Mouse (Mus musculus): ENCODE measurements around the gene Nek6. TPM values are rescaled to one million over a fixed set of nuclear protein-coding genes. Genes with fewer than 3 reads are reported as not detected.

The Nek6 gene
- polyA plus RNA-seq, 1 experiment, result 173 TPM

GRCm38 (mm10) chr2:38517045-38517444 lies 5.6 kb downstream of the Nek6 start:
- Histone ChIP-seq H3K27ac (ENCODE audit: insufficient read depth, low read depth, low read length) (peak overlapping the region; percentile 52), H3K4me1 (ENCODE audit: control insufficient read depth, insufficient read depth, insufficient read length, low read length) (peaks cover 44% of the 10 kb centered on the region)
- 78% methylated on average over 6 of the region's 6 CpGs for WGBS

GRCm38 (mm10) chr2:38518719-38519118 lies 7.3 kb downstream of the Nek6 start:
- 0 out of 2 replicates have a peak, but pooled peaks cover 5% of the 10 kb centered on the region for H3K36me3 ChIP-seq (ENCODE audit: control insufficient read depth, insufficient read depth, low read length)
- H3K4me1 ChIP-seq (ENCODE audit: control insufficient read depth, insufficient read depth, insufficient read length, low read length), result peaks cover 54% of the 10 kb centered on the region
- no peak overlapping the region for H3K4me3 ChIP-seq (ENCODE audit: low read depth, low read length)
- TF ChIP-seq CTCF (IDR thresholded peaks at IDR 0.05; ENCODE audit: extremely low read depth, insufficient read length, insufficient replicate concordance, low read depth, low read length), result no peak
- TF ChIP-seq POLR2A (IDR thresholded peaks at IDR 0.05; ENCODE audit: low read depth, low read length), result no peak
- no peaks in the 10 kb centered on the region for H3K27me3 ChIP-seq (ENCODE audit: control insufficient read depth, insufficient read depth, low read length)
- 50% methylated on average over 5 of the region's 5 CpGs for WGBS
- peak overlapping the region; percentile 62 for H3K27ac ChIP-seq (ENCODE audit: insufficient read depth, low read depth, low read length)

More at GRCm38 (mm10) chr2:38517045-38517444, 5.6 kb downstream of the Nek6 start:
- 0 out of 2 replicates have a peak, but pooled peaks cover 5% of the 10 kb centered on the region for H3K36me3 ChIP-seq (ENCODE audit: control insufficient read depth, insufficient read depth, low read length)
- no peak for TF ChIP-seq CTCF (IDR thresholded peaks at IDR 0.05; ENCODE audit: extremely low read depth, insufficient read length, insufficient replicate concordance, low read depth, low read length)
- no peak for TF ChIP-seq POLR2A (IDR thresholded peaks at IDR 0.05; ENCODE audit: low read depth, low read length)
- no peak overlapping the region for H3K4me3 ChIP-seq (ENCODE audit: low read depth, low read length)
- no peaks in the 10 kb centered on the region for H3K27me3 ChIP-seq (ENCODE audit: control insufficient read depth, insufficient read depth, low read length)

- H3K27me3 ChIP-seq (ENCODE audit: control insufficient read depth, insufficient read depth, low read length), result no peaks in the 10 kb centered on the region
- H3K4me1 ChIP-seq (ENCODE audit: control insufficient read depth, insufficient read depth, insufficient read length, low read length), result peaks cover 57% of the 10 kb centered on the region
- 0 out of 2 replicates have a peak, but pooled peaks cover 6% of the 10 kb centered on the region for H3K36me3 ChIP-seq (ENCODE audit: control insufficient read depth, insufficient read depth, low read length)
- H3K4me3 ChIP-seq (ENCODE audit: low read depth, low read length), result no peak overlapping the region
- WGBS, result 63% methylated on average over 11 of the region's 11 CpGs
- peak overlapping the region; percentile 67; the same call in 1 of the 2 replicates for H3K27ac ChIP-seq (ENCODE audit: insufficient read depth, low read depth, low read length)
- no peak for TF ChIP-seq CTCF (IDR thresholded peaks at IDR 0.05; ENCODE audit: extremely low read depth, insufficient read length, insufficient replicate concordance, low read depth, low read length)
- TF ChIP-seq POLR2A (IDR thresholded peaks at IDR 0.05; ENCODE audit: low read depth, low read length), result no peak
These were observed 8.5 kb downstream of the Nek6 start for GRCm38 (mm10) chr2:38519934-38520333.

GRCm38 (mm10) chr2:38521618-38522017 lies 10.2 kb downstream of the Nek6 start:
- Histone ChIP-seq H3K27ac (ENCODE audit: insufficient read depth, low read depth, low read length) (peak overlapping the region; percentile 73; the same call in 1 of the 2 replicates), H3K36me3 (ENCODE audit: control insufficient read depth, insufficient read depth, low read length) (0 out of 2 replicates have a peak, but pooled peaks cover 1% of the 10 kb centered on the region), H3K4me3 (ENCODE audit: low read depth, low read length) (no peak overlapping the region), H3K27me3 (ENCODE audit: control insufficient read depth, insufficient read depth, low read length) (no peaks in the 10 kb centered on the region), H3K4me1 (ENCODE audit: control insufficient read depth, insufficient read depth, insufficient read length, low read length) (peaks cover 51% of the 10 kb centered on the region)
- WGBS, result 84% methylated on average over 12 of the region's 12 CpGs
- TF ChIP-seq CTCF (IDR thresholded peaks at IDR 0.05; ENCODE audit: extremely low read depth, insufficient read length, insufficient replicate concordance, low read depth, low read length) (no peak), POLR2A (IDR thresholded peaks at IDR 0.05; ENCODE audit: low read depth, low read length) (no peak)

GRCm38 (mm10) chr2:38522354-38522753 lies 10.9 kb downstream of the Nek6 start:
- Histone ChIP-seq H3K27ac (ENCODE audit: insufficient read depth, low read depth, low read length) (peak overlapping the region; percentile 73), H3K36me3 (ENCODE audit: control insufficient read depth, insufficient read depth, low read length) (0 out of 2 replicates have a peak, but pooled peaks cover 1% of the 10 kb centered on the region), H3K4me3 (ENCODE audit: low read depth, low read length) (no peak overlapping the region), H3K27me3 (ENCODE audit: control insufficient read depth, insufficient read depth, low read length) (no peaks in the 10 kb centered on the region), H3K4me1 (ENCODE audit: control insufficient read depth, insufficient read depth, insufficient read length, low read length) (peaks cover 44% of the 10 kb centered on the region)
- TF ChIP-seq POLR2A (IDR thresholded peaks at IDR 0.05; ENCODE audit: low read depth, low read length), result no peak
- no peak for TF ChIP-seq CTCF (IDR thresholded peaks at IDR 0.05; ENCODE audit: extremely low read depth, insufficient read length, insufficient replicate concordance, low read depth, low read length)
- WGBS, result 42% methylated on average over 2 of the region's 2 CpGs

- peak overlapping the region; percentile 99 for H3K27ac ChIP-seq (ENCODE audit: insufficient read depth, low read depth, low read length)
- peaks cover 38% of the 10 kb centered on the region for H3K4me1 ChIP-seq (ENCODE audit: control insufficient read depth, insufficient read depth, insufficient read length, low read length)
- 0 out of 2 replicates have a peak, but pooled peaks cover 1% of the 10 kb centered on the region for H3K36me3 ChIP-seq (ENCODE audit: control insufficient read depth, insufficient read depth, low read length)
- peak overlapping the region; percentile 33 for H3K4me3 ChIP-seq (ENCODE audit: low read depth, low read length)
- no peak for TF ChIP-seq CTCF (IDR thresholded peaks at IDR 0.05; ENCODE audit: extremely low read depth, insufficient read length, insufficient replicate concordance, low read depth, low read length)
- TF ChIP-seq POLR2A (IDR thresholded peaks at IDR 0.05; ENCODE audit: low read depth, low read length), result no peak
- 37% methylated on average over 10 of the region's 10 CpGs for WGBS
- H3K27me3 ChIP-seq (ENCODE audit: control insufficient read depth, insufficient read depth, low read length), result no peaks in the 10 kb centered on the region
These were observed 12.5 kb downstream of the Nek6 start for GRCm38 (mm10) chr2:38523781-38524445.

- Histone ChIP-seq H3K36me3 (ENCODE audit: control insufficient read depth, insufficient read depth, low read length) (0 out of 2 replicates have a peak, but pooled peaks cover 1% of the 10 kb centered on the region), H3K27ac (ENCODE audit: insufficient read depth, low read depth, low read length) (peak overlapping the region; percentile 99), H3K4me1 (ENCODE audit: control insufficient read depth, insufficient read depth, insufficient read length, low read length) (peaks cover 38% of the 10 kb centered on the region), H3K4me3 (ENCODE audit: low read depth, low read length) (no peak overlapping the region; the same call in 1 of the 2 replicates), H3K27me3 (ENCODE audit: control insufficient read depth, insufficient read depth, low read length) (no peaks in the 10 kb centered on the region)
- WGBS, result 83% methylated on average over 3 of the region's 3 CpGs
- no peak for TF ChIP-seq CTCF (IDR thresholded peaks at IDR 0.05; ENCODE audit: extremely low read depth, insufficient read length, insufficient replicate concordance, low read depth, low read length)
- TF ChIP-seq POLR2A (IDR thresholded peaks at IDR 0.05; ENCODE audit: low read depth, low read length), result no peak
These were observed 13.6 kb downstream of the Nek6 start for GRCm38 (mm10) chr2:38525034-38525433.
